In the genomic region with DNA sequence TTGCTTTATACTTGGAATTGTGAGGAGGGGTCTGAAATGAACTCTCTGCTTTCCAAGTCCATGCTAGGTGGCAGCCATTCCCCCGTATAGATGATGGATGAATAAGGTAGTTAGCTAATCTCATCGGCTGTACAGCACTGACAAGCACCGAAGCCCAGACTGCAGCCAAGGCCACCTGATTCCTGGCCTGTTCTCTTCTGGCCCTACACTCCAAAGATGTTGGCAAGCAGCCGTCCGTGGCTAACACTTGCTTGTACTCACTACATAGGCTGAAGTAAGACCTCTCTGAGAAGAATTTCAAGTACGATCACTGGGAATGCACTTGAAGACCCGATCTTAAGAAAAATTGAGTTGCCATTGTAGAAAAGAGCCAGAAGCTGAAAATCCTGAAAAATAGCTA, we compare ENCODE assay signal across 19 mouse cellular contexts.
DNase-seq lines count a peak whose midpoint lies in the region; ATAC-seq and TF ChIP-seq lines count a peak whose summit lies in the region.
"Had no signal": no experiment of that assay in that cellular context is flagged by ENCODE, and none has a peak within 500 bp of the region (broad histone marks: within the 10 kb centered on the region; RNA-seq: fewer than 3 reads in every experiment).

No protein-coding gene starts in this region.

- no peaks in the 10 kb centered on the region for H3K36me3 ChIP-seq in lung, embryonic 16.5 days (ENCODE audit: control insufficient read depth, insufficient read depth, low read length)
- no peaks in the 10 kb centered on the region for H3K36me3 ChIP-seq in forebrain, embryonic 12.5 days (replicated peaks)
- no peaks in the 10 kb centered on the region for H3K36me3 ChIP-seq in thymus, adult 2 months (ENCODE audit: control insufficient read depth, insufficient read depth, low read length)
- H3K36me3 ChIP-seq: forebrain, embryonic 15.5 days; limb, embryonic 12.5 days; midbrain, embryonic 13.5 days had no signal

- no peaks in the 10 kb centered on the region for H3K9me3 ChIP-seq in lung, embryonic 16.5 days (ENCODE audit: control insufficient read depth, low read length)
- H3K9me3 ChIP-seq in forebrain, embryonic 12.5 days, result no peaks in the 10 kb centered on the region
- H3K9me3 ChIP-seq: forebrain, embryonic 15.5 days; limb, embryonic 12.5 days; midbrain, embryonic 13.5 days had no signal

- 0 out of 2 replicates have a peak, but pooled peaks cover 3% of the 10 kb centered on the region for H3K4me1 ChIP-seq in lung, embryonic 16.5 days (replicated peaks; ENCODE audit: control insufficient read depth, insufficient read depth, low read length)
- H3K4me1 ChIP-seq in forebrain, embryonic 12.5 days, result no peaks in the 10 kb centered on the region
- H3K4me1 ChIP-seq in thymus, adult 2 months (replicated peaks; ENCODE audit: control insufficient read depth, insufficient read depth, low read length), result no peaks in the 10 kb centered on the region
- H3K4me1 ChIP-seq: forebrain, embryonic 15.5 days; limb, embryonic 12.5 days; midbrain, embryonic 13.5 days had no signal

- no peak overlapping the region for H3K4me3 ChIP-seq in lung, embryonic 16.5 days (ENCODE audit: low read length)
- no peak overlapping the region for H3K4me3 ChIP-seq in forebrain, embryonic 12.5 days (replicated peaks)
- no peak overlapping the region for H3K4me3 ChIP-seq in thymus, adult 2 months (ENCODE audit: control insufficient read depth, insufficient read depth, low read length)
- H3K4me3 ChIP-seq: forebrain, embryonic 15.5 days; limb, embryonic 12.5 days; midbrain, embryonic 13.5 days had no signal

- H3K9ac ChIP-seq in lung, embryonic 16.5 days (ENCODE audit: low read length), result no peak overlapping the region
- H3K9ac ChIP-seq in forebrain, embryonic 12.5 days, result no peak overlapping the region
- H3K9ac ChIP-seq: forebrain, embryonic 15.5 days; limb, embryonic 12.5 days; liver, postnatal 0 days; midbrain, embryonic 13.5 days had no signal

- ATAC-seq in lung, embryonic 16.5 days (ENCODE audit: low read depth), result peak; percentile 81
- no peak for ATAC-seq in forebrain, embryonic 12.5 days (ENCODE audit: low FRiP score)
- ATAC-seq: forebrain, embryonic 15.5 days; hindbrain, embryonic 16.5 days; intestine, embryonic 16.5 days; liver, postnatal 0 days; midbrain, embryonic 13.5 days had no signal

- 55% methylated on average over 7 of the region's 7 CpGs for WGBS in lung, embryonic 16.5 days
- WGBS in forebrain, embryonic 12.5 days, result 86% methylated on average over 7 of the region's 7 CpGs
- 92% methylated on average over 7 of the region's 7 CpGs for WGBS in thymus, adult 2 months

- TF ChIP-seq CTCF in thymus, adult 2 months (IDR thresholded peaks at IDR 0.05; ENCODE audit: borderline replicate concordance, control insufficient read depth, extremely low read depth, insufficient read depth, low read length, poor library complexity), result no peak

- no peak overlapping the region for H3K27ac ChIP-seq in lung, embryonic 16.5 days (ENCODE audit: low read length)
- no peak overlapping the region for H3K27ac ChIP-seq in forebrain, embryonic 12.5 days
- no peak overlapping the region for H3K27ac ChIP-seq in thymus, adult 2 months (ENCODE audit: control insufficient read depth, insufficient read depth, low read length)
- H3K27ac ChIP-seq: forebrain, embryonic 15.5 days; limb, embryonic 12.5 days; midbrain, embryonic 13.5 days; stomach, postnatal 0 days had no signal

- H3K4me2 ChIP-seq in lung, embryonic 16.5 days (ENCODE audit: low read depth, low read length), result no peak overlapping the region
- no peak overlapping the region for H3K4me2 ChIP-seq in forebrain, embryonic 12.5 days
- H3K4me2 ChIP-seq: forebrain, embryonic 15.5 days; heart, embryonic 11.5 days; limb, embryonic 12.5 days; liver, embryonic 11.5 days; midbrain, embryonic 13.5 days had no signal

- no peaks in the 10 kb centered on the region for H3K27me3 ChIP-seq in lung, embryonic 16.5 days (ENCODE audit: control insufficient read depth, insufficient read depth, low read depth, low read length)
- no peaks in the 10 kb centered on the region for H3K27me3 ChIP-seq in forebrain, embryonic 12.5 days
- no peaks in the 10 kb centered on the region for H3K27me3 ChIP-seq in thymus, adult 2 months (ENCODE audit: control insufficient read depth, insufficient read depth, low read length)
- H3K27me3 ChIP-seq: forebrain, embryonic 15.5 days; limb, embryonic 12.5 days; midbrain, embryonic 13.5 days had no signal

- no peak for TF ChIP-seq POLR2A in thymus, adult 2 months (IDR thresholded peaks at IDR 0.05; ENCODE audit: control insufficient read depth, extremely low read depth, insufficient read depth, low read length, poor library complexity)

- DNase-seq in lung, postnatal 25 days (ENCODE audit: low spot score), result no peak
- DNase-seq in cerebellum, adult 11-12 months, result peak; percentile 36
- peak; percentile 77 to 81 for DNase-seq in cerebellum, postnatal 14 days
- peak; percentile 29 for DNase-seq in lung, postnatal 36 days
- no peak for DNase-seq in thymus, adult 2 months
- DNase-seq in urinary bladder, postnatal 10 days (ENCODE audit: low spot score), result no peak
- DNase-seq: kidney, adult 9 months; kidney, postnatal 14 days; liver, postnatal 0 days had no signal

Comparison
In these comparisons a context has a peak if more than half of its experiments do, and no peak if none do; other contexts are left out.
1. DNase-seq: peak in cerebellum, adult 11-12 months (single experiment), cerebellum, postnatal 14 days (2 of 2) and lung, postnatal 36 days (single experiment); none in lung, postnatal 25 days (single experiment), thymus, adult 2 months (single experiment) and urinary bladder, postnatal 10 days (single experiment).